Mouse (Mus musculus): ENCODE measurements around the gene Il11ra1.
A peak's percentile ranks its signal among the peaks of the same experiment; 100 is the strongest.

DNA sequence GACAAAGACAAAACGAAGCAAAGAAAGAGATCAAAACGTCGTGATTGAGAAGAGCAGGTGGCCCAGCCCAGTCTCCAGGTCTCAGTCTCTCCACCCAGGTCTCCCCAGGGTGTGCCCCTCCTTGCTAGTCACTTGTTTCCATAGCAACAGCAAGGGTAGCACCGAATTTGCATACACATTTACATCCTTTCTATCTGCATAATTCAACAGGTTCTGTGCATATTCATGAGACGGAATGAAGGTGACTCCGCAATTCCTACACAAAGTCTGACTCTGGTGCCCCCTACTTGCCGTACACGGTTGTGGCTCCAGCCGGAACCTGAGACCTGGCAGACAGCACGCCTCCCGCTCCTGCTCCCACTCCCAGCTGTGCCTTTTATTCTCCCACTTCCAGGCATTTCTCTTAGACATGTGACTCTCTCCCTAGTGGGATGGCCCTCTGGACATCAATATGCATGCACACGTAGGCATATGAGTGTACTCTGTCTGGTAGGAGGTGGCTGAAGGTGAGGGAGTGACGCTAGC is 7.3 kb downstream of the Il11ra1 start:
- TF ChIP-seq EP300 (IDR thresholded peaks at IDR 0.05; ENCODE audit: insufficient read depth, low read depth, low read length) (peak; percentile 44; the same call in 1 of the 2 replicates), CTCF (IDR thresholded peaks at IDR 0.05; ENCODE audit: low read depth, low read length) (peak; percentile 83), POLR2A (IDR thresholded peaks at IDR 0.05; ENCODE audit: insufficient read depth, low read length) (no peak)
